Mouse (Mus musculus) bone marrow, adult 2 months (tissue): ENCODE measurements around the gene Pdlim5.

Experiments
- CTCF ChIP-seq: fragments of 200-500 bp; IDR thresholded peaks from 2 replicates; pipeline ENCODE4 v1.5.1; 2011; ENCODE audit warnings: low read length, control low read depth; ENCODE audit not compliant: control insufficient read depth, insufficient read depth
- POLR2A ChIP-seq: fragments of 200-500 bp; IDR thresholded peaks from 2 replicates; pipeline ENCODE4 v1.6.1; 2011; ENCODE audit warnings: low read depth, mild to moderate bottlenecking, control low read depth, low read length, borderline replicate concordance; ENCODE audit not compliant: control insufficient read depth

GRCm38 (mm10) chr3:142353218-142353617 is 42.3 kb downstream of the Pdlim5 start:
- no peak for TF ChIP-seq CTCF
- no peak for TF ChIP-seq POLR2A
